Mouse (Mus musculus): ENCODE measurements around the gene Pygm. TPM values are rescaled to one million over a fixed set of nuclear protein-coding genes. Genes with fewer than 3 reads are reported as not detected.
A peak's percentile ranks its signal among the peaks of the same experiment; 100 is the strongest.

Gene Pygm
- polyA plus RNA-seq, 1 experiment from 2014 or later: 1.5 TPM

- peak overlapping the region; percentile 36; the same call in 1 of the 2 replicates for H3K27ac ChIP-seq
- peaks cover 94% of the 10 kb centered on the region for H3K4me1 ChIP-seq
- peaks cover 50% of the 10 kb centered on the region for H3K27me3 ChIP-seq
- H3K4me3 ChIP-seq (replicated peaks): peak overlapping the region; percentile 65
- WGBS: 54% methylated on average over 19 of the region's 19 CpGs
- H3K9ac ChIP-seq: peak overlapping the region; percentile 84
- peak overlapping the region; percentile 94 for H3K4me2 ChIP-seq
- no peaks in the 10 kb centered on the region for H3K9me3 ChIP-seq
- no peaks in the 10 kb centered on the region for H3K36me3 ChIP-seq (replicated peaks)
- ATAC-seq (ENCODE audit: low FRiP score): no peak
Measured at GRCm38 (mm10) chr19:6420481-6421210, 36.4 kb downstream of the Pygm start.

- H3K36me3 ChIP-seq (replicated peaks): no peaks in the 10 kb centered on the region
- ATAC-seq (ENCODE audit: low FRiP score): no peak
- H3K27ac ChIP-seq: no peak overlapping the region
- peaks cover 56% of the 10 kb centered on the region for H3K27me3 ChIP-seq
- 78% methylated on average over 9 of the region's 9 CpGs for WGBS
- H3K4me1 ChIP-seq: peaks cover 94% of the 10 kb centered on the region
- peak overlapping the region; percentile 94; the same call in 1 of the 2 replicates for H3K4me2 ChIP-seq
- H3K4me3 ChIP-seq (replicated peaks): no peak overlapping the region; the same call in 1 of the 2 replicates
- no peaks in the 10 kb centered on the region for H3K9me3 ChIP-seq
- 0 out of 2 replicates have a peak overlapping the region, but pooled peaks have one; percentile 84 for H3K9ac ChIP-seq
Measured at GRCm38 (mm10) chr19:6421211-6421590, 37.0 kb downstream of the Pygm start.

GRCm38 (mm10) chr19:6422014-6422413, 37.8 kb downstream of the Pygm start:
- Histone ChIP-seq H3K4me2 (no peak overlapping the region), H3K36me3 (replicated peaks) (no peaks in the 10 kb centered on the region), H3K4me1 (peaks cover 93% of the 10 kb centered on the region), H3K4me3 (replicated peaks) (no peak overlapping the region), H3K9me3 (no peaks in the 10 kb centered on the region), H3K9ac (no peak overlapping the region), H3K27me3 (peaks cover 64% of the 10 kb centered on the region), H3K27ac (no peak overlapping the region)
- WGBS: 71% methylated on average over 7 of the region's 7 CpGs
- ATAC-seq (ENCODE audit: low FRiP score): no peak

- Histone ChIP-seq H3K4me1 (peaks cover 93% of the 10 kb centered on the region), H3K4me3 (replicated peaks) (no peak overlapping the region), H3K36me3 (replicated peaks) (no peaks in the 10 kb centered on the region), H3K27me3 (peaks cover 76% of the 10 kb centered on the region), H3K27ac (no peak overlapping the region), H3K9me3 (no peaks in the 10 kb centered on the region), H3K9ac (no peak overlapping the region), H3K4me2 (no peak overlapping the region)
- 88% methylated on average over 16 of the region's 16 CpGs for WGBS
- ATAC-seq (ENCODE audit: low FRiP score): no peak
Measured at GRCm38 (mm10) chr19:6423241-6423640, 39.0 kb downstream of the Pygm start.

DNA sequence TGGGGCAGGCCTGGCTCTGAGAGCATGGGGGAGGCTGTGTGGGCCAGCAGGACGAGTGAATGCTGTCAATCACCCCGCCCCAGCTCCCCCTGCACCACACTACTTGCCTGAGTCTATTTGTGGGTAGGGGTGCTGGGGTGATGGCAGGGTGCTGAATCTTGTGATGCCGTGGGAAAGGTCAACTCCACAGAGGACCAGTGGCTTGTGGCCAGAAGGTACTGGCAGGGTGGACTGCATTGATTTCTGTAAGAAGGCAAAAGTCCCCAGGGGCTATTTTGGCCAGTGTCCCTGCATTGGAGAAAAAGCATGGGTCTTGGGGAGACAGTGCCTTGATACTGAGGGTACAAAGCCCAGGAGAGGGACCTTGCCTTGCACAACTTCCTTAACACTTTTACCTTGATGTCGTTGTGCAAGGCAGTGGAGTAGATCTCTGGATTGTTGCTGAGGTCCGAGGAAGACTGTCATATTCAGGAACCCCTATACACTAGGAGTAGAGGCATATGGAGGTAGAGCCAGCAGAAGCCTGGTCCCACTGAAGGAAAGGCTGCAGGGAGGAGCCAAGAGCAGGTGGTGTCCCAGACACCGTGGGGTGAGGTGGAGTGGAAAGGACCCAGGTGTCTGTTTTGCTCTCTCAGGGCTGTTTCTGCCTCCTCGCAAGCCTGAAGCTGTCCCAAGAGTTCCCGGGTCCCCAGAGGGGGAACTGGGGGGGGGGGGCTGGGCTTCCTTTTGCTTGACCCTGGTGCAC, 40.1 kb downstream of the Pygm start:
- no peak for ATAC-seq (ENCODE audit: low FRiP score)
- WGBS: 69% methylated on average over 8 of the region's 8 CpGs
- Histone ChIP-seq H3K9ac (no peak overlapping the region), H3K27ac (peak overlapping the region; percentile 71), H3K4me3 (replicated peaks) (no peak overlapping the region), H3K4me2 (no peak overlapping the region), H3K4me1 (peaks cover 98% of the 10 kb centered on the region), H3K27me3 (peaks cover 80% of the 10 kb centered on the region), H3K9me3 (no peaks in the 10 kb centered on the region), H3K36me3 (replicated peaks) (no peaks in the 10 kb centered on the region)

DNA sequence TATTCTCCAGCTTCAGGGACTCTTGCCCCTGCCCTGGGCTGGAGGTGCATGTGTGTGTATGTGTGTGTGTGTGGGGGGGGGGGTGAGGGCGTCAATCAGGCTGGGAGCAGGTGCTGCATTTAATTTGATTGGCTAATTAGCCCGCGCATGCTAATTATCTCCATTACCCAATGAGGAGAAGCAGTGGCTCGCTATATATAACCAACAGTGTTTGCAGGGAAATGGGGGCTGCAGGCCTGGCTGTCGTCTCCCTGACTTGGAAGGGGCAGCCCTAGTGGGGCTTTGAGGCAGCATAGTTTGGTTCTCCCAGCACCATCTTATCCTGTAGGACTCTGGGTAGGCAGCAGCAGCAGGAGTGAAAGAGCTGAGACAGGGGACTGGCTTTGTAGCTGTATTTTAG, 41.4 kb downstream of the Pygm start:
- Histone ChIP-seq H3K4me2 (peak overlapping the region; percentile 75), H3K4me3 (replicated peaks) (no peak overlapping the region), H3K27ac (peak overlapping the region; percentile 78), H3K9me3 (no peaks in the 10 kb centered on the region), H3K4me1 (peaks cover 96% of the 10 kb centered on the region), H3K27me3 (peaks cover 80% of the 10 kb centered on the region), H3K36me3 (replicated peaks) (no peaks in the 10 kb centered on the region), H3K9ac (no peak overlapping the region)
- ATAC-seq (ENCODE audit: low FRiP score): peak; percentile 53; the same call in 1 of the 2 replicates
- 23% methylated on average over 5 of the region's 5 CpGs for WGBS

DNA sequence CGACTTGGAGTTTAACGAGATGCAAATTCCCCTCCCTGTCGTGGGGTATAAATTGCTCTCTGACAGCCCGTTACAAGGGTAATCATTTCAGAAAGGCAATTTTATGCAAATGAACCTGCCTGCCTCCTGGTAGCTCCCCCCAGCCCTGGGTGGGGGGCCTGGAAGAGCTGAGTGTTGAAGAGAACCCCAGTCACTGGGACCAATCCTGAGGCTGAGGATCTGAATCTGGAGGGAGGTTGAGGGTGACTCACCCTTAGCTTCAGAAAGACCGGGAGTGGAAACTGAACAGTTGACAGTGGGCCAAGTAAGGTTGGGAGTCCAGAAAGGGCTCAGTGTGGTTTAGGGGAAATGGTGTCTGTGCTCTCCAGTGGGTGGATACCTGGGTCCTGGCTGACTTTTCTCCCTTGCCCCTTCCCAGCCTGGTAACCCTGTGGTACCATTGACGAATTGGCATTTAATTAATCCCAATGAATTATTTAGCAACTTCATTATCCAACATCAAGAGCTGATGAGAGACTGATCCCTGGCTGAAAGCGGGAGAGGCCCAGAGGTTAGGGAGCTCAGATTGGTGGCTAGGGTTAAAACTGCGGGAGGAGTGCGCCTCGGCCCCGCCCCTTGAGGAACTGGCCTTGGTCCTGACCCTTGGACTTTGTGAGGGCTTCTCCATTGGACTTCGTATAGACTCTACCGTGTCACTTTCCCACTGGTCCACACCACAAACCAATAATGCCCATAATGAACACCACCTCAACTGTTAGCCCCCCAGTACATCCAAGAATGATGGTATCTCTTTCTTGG, 42.7 kb downstream of the Pygm start:
- no peak for ATAC-seq (ENCODE audit: low FRiP score)
- Histone ChIP-seq H3K4me1 (peaks cover 83% of the 10 kb centered on the region), H3K4me2 (peak overlapping the region; percentile 75), H3K36me3 (replicated peaks) (no peaks in the 10 kb centered on the region), H3K9me3 (no peaks in the 10 kb centered on the region), H3K27ac (peak overlapping the region; percentile 56), H3K4me3 (replicated peaks) (no peak overlapping the region), H3K9ac (no peak overlapping the region), H3K27me3 (peaks cover 77% of the 10 kb centered on the region)
- 9% methylated on average over 13 of the region's 13 CpGs for WGBS

DNA sequence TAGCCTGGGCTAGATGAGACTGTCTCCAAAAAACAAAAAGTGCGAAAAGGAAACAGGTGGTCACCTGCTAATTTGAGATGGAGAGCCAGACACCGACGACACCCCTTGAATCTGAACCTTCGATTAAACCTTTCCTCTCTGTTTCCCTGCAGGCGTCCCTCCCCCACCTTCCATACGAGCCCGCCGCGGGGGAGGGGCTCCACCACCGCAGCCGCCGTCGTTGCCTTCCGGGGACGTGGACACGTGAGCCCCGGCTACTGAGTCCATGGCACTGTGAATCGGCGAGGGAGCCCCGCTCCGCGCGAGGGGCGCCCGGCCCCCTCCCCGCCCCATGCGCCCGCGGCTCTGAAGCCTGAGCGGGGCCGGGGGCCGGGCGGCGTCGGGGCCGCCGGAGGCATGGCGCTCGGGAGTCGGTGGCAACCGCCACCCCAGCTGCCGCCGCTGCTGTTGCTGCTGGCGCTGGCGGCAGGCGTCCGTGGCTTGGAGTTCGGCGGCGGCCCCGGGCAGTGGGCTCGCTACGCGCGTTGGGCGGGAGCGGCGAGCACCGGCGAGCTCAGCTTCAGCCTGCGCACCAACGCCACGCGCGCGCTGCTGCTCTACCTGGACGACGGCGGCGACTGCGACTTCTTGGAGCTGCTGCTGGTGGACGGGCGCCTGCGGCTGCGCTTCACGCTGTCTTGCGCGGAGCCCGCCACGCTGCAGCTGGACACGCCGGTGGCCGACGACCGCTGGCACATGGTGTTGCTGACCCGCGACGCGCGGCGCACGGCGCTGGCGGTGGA, 43.6 kb downstream of the Pygm start:
- 0 out of 2 replicates have a peak overlapping the region, but pooled peaks have one; percentile 56 for H3K27ac ChIP-seq
- peak overlapping the region; percentile 75 for H3K4me2 ChIP-seq
- ATAC-seq (ENCODE audit: low FRiP score): peak; percentile 25; the same call in 1 of the 2 replicates
- WGBS: 1% methylated on average over 79 of the region's 94 CpGs
- peak overlapping the region; percentile 41 for H3K4me3 ChIP-seq (replicated peaks)
- peaks cover 74% of the 10 kb centered on the region for H3K4me1 ChIP-seq
- H3K9me3 ChIP-seq: no peaks in the 10 kb centered on the region
- peaks cover 71% of the 10 kb centered on the region for H3K27me3 ChIP-seq
- peak overlapping the region; percentile 56 for H3K9ac ChIP-seq
- no peaks in the 10 kb centered on the region for H3K36me3 ChIP-seq (replicated peaks)

DNA sequence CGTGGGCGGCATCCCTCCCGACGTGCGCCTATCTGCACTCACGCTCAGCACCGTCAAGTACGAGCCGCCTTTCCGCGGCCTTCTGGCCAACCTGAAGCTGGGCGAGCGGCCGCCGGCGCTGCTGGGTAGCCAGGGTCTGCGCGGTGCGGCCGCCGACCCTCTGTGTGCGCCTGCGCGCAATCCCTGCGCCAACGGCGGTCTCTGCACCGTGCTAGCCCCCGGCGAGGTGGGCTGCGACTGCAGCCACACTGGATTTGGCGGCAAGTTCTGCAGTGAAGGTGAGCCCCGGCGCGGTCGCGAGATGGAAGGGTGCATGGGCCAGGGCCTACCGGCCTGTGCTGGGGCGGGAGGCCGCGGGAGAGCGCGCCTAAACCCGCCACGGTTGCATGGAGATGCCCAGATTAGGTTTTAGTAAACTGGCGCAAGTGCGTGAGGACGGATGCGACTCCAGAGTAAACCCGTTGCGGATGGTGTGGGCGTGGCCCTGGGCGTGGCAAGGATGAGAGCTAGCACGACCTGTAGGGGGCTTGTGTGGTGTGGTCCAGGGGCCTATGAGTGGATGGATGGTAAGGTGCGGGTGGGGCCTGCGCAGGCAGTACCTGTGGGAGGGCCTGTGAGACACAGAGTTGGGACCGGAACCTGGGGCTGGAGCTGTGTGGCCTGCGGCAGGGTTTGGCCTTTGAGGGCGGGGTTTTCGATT, 44.5 kb downstream of the Pygm start:
- H3K9me3 ChIP-seq: no peaks in the 10 kb centered on the region
- no peaks in the 10 kb centered on the region for H3K36me3 ChIP-seq (replicated peaks)
- H3K27ac ChIP-seq: 0 out of 2 replicates have a peak overlapping the region, but pooled peaks have one; percentile 31
- peak overlapping the region; percentile 75 for H3K4me2 ChIP-seq
- H3K4me1 ChIP-seq: peaks cover 70% of the 10 kb centered on the region
- peak overlapping the region; percentile 56 for H3K9ac ChIP-seq
- peaks cover 67% of the 10 kb centered on the region for H3K27me3 ChIP-seq
- peak overlapping the region; percentile 41 for H3K4me3 ChIP-seq (replicated peaks)
- WGBS: under 1% methylated on average over 60 of the region's 60 CpGs
- peak; percentile 57 for ATAC-seq (ENCODE audit: low FRiP score)

DNA sequence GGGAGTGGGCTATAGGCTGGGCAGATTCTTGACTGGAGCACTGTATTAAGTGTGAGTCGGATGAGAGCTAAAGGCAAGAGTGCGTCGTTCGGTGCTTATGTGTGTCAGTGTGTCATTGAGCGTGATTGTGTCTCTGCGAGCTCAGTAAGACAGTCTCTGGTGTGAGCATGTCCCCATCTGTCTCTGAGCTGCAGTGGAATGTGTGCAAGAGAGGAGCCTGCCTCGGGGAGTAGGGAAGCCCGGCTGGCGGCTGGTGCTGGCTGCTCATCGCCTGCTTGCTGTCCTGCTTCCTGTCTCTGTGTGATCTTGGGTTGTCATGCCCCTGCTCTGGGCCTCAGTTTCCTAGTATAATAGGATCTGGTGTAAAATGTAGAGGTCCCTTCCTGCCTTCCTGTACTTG, 58.8 kb downstream of the Pygm start:
- Histone ChIP-seq H3K27ac (0 out of 2 replicates have a peak overlapping the region, but pooled peaks have one; percentile 4), H3K9me3 (no peaks in the 10 kb centered on the region), H3K4me2 (no peak overlapping the region), H3K4me1 (peaks cover 55% of the 10 kb centered on the region), H3K9ac (no peak overlapping the region), H3K27me3 (peaks cover 6% of the 10 kb centered on the region), H3K4me3 (replicated peaks) (no peak overlapping the region), H3K36me3 (replicated peaks) (no peaks in the 10 kb centered on the region)
- ATAC-seq (ENCODE audit: low FRiP score): no peak
- WGBS: 81% methylated on average over 10 of the region's 10 CpGs

Measured in forebrain, embryonic 12.5 days (tissue).